Mouse (Mus musculus) adrenal gland, adult 2 months (tissue): ENCODE results near the gene Ppp2r5a. TPM values are rescaled to one million over a fixed set of nuclear protein-coding genes. Genes with fewer than 3 reads are reported as not detected.
A peak's percentile ranks its signal among the peaks of the same experiment; 100 is the strongest.

Source experiments
- DNase-seq: peaks from one replicate; pipeline ENCODE4 v3.0.0; 2021
- polyA plus RNA-seq: library from polyadenylated mRNA; depleted of rRNA; stranded (reverse); fragments of >200 nt; gene quantifications from 2 replicates; pipeline ENCODE4 v1.2.3, GENCODE M21; 2012; rRNA removed
- total RNA-seq, 2 experiments: library from RNA; stranded (reverse); gene quantifications; 2 replicates each; pipeline ENCODE4 v1.2.3; 2021

The Ppp2r5a gene
- total and polyA plus RNA-seq, 3 experiments: 93.3 to 218 (median 212) TPM

DNA sequence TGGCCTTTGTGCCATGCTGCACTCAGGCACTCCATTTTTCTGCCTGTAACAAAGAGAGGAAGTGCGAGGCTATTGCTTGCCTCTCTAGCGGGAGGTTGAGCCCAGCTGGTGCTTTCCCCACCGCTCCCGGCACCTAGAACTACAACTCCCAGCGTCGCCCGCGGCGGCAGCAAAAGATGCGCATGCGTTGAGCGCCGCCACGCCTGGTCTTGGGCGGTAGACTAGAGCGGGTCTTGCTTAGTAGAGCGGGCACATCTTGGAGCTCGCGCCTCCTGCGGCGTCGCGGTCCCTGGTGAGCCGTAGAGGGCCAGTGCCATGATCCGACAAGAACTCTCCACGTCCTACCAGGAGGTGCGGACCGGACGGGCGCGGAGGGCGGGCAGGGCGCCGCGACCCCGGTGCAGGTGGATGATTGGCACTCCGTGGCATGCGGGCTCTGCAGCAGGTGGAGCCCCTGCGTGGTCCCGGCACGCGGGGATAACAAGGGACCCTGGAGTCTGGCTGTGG lies 77.3 kb downstream of the Ppp2r5a start, which contains the start of gene Tmem206:
Gene Tmem206 (plus strand): TSS at position 187 of the 507 bp plus-strand sequence.
- DNase-seq: peak; percentile 96

DNA sequence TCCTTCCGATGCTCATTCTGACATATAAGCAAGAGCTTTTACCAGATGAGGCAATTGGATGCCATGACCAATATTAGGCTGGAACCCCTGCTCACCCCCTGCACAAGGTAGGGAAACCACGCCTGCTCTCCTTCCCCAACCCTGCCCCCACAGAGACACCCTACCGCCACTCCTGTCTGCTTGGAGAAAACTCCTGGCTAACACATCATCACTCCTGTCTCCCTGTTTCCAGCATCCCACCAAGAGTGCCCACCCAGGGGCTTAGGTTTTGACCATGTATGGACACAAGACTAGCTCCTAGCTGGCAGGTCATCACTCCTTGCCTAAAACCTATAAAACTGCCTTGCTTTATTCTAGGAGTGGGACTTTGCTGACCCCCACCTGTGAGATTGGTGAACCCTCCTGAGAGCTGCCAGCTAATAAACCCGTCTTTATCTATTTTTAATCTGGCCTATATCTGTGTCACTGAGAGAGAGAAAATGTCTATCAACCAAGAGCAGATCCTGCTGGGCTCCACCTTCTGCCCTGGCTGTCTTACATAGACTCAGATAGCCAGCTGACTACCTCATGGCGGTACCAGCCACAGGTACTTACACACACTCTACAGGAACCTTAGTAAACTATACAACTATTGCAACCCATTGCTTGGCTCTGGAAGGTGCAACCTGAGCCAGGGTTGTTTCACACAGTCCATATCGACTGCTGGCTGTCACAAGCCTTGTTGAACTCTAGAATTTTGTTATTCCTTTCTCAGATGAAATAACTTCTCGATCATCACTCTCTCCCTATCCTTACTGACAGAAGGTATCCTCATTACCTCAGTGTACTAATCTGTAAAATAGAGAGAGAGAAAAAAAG lies 78.1 kb downstream of the Ppp2r5a start:
- no peak for DNase-seq

DNA sequence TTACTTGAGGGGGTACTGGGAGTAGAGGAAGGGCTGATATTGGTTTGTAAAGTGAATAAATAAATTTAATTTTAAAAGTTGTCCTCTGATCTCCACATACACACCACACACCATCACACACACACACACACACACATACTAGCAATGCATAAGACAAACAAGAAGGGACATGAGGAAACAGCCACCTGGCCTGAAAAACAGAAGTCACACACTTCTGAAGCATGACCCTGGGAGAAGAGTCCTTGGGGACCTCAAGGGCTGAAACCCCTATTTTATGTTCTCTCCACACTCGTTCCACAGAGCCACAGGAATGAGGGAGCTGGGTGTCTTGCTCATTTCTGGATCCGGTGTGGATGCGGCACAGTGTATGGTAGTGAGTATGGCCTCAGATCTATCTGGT lies 79.7 kb downstream of the Ppp2r5a start:
- no peak for DNase-seq

DNA sequence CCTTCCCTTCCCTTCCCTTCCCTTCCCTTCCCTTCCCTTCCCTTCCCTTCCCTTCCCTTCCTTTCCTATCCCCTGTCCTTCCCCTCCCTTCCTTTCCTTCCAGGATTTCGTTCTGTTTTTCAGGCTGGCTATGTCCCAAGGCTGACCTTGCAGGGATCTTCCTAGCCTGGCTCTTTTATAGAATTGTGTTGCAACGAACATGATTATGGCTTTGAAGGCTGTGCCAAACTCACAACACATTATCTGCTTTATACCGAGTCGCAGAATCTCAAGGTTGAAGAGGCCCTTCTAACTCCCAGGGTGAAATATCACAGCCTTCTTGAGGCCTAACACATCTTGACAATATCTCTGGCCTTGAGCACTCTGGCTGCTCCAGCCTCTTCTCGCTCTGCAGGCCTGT lies 84.4 kb downstream of the Ppp2r5a start:
- peak; percentile 82 for DNase-seq

DNA sequence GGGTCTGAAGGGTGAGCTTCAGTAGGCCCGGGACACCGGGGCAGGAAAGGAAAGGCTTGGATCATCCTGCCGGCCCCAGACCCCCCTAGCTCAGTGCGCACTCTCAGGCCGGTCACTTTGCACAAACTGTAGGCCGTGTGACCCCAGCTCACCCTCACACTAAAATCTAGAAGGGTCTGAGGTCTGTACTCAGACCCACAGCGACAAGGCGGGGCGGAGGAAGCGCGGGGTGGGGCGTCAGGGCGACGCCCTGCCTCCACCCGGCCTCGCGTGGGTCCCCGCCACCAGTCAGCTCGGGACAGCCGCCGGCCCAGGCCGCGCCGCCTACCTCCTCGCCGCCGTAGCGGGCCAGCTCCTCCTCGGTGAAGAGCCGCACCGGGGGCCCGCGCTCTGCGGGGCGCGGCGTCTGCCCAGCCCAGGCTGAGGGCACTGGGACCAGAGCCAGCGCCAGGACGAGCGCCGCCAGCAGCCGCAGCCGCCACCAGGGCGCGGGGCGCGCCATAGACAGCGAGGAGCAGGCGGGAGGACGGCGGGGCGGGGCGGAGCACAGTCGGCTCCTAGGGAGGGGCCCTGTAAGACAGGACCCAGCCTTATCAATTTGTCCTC lies 85.4 kb downstream of the Ppp2r5a start, which contains the start of gene Nenf:
Gene Nenf (minus strand): TSS at position 604 of the 606 bp plus-strand sequence.
- peak; percentile 92 for DNase-seq

DNA sequence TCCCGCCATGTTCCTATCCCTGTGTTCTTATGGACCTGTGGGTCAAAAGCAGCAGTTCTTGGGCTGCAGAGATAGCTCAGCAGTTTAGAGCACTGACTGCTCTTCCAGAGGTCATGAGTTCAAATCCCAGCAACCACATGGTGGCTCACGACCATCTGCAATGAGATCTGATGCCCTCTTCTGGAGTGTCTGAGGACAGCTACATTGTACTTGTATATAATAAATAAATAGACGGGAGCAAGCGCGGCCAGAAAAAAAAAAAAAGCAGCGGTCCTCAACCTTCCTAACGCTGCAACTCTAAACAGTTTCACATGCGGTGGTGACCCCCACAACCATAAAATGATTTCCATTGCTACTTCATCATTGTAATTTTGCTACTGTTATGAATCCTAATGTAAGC lies 86.3 kb downstream of the Ppp2r5a start:
- DNase-seq: no peak

DNA sequence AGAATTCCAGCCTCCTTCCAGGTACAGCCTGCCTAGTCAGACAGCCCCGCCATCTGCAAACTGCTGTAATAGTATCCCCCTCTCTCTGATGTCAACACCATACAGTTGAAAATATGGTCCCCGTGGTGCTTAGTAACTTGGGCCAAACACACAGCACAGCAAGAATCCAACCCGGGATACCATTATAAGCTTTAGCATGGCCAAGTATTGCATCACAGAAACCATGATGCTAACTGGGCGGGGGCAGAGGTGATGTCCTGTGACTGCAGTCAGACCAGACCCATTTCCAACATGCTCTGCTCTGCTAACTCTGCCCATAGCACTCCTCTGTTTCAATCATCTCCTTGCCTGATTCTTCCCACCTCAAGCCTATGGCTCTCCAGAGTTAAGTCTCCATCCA lies 89.1 kb downstream of the Ppp2r5a start:
- no peak for DNase-seq

DNA sequence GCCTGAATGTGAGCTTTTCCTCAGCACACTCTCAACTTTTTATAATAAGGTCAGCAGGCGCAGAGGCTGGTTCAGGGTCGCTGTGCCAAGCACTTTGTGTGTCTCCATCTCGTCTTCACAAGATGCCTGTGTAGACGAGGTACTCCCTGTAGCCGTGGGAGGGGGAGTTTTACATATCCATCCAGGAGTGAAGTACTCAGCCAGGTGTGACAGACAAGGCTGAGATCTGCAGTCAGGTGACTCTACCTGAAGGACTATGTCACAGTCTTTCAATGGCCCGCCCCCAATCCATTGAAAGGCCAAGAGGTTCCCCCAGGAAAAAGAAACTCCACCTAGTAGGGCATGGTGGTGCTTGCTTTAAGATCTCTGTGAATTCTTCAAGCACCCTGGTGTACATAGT lies 89.9 kb downstream of the Ppp2r5a start:
- DNase-seq: no peak

DNA sequence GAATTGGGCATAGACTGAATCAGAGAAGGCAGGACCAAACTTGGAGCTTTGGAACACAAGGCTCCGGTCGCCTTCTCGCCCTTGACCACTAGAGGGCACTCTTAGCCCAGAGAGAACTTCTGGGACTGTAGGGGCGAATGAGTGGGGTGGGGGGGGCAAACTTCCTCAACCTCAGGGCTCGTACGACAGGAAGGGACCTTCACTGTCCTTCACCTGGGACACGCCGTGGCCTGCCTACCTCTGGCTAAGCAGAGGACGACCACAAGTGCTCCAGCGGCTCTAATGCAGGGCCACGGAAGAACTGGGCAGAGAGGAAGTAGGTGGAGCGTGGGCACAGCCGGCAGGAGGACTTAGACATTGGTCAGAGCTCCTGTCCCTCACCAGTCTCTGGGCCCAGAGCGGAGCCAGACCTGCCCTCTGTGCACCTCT lies 90.5 kb downstream of the Ppp2r5a start:
- DNase-seq: peak; percentile 90

DNA sequence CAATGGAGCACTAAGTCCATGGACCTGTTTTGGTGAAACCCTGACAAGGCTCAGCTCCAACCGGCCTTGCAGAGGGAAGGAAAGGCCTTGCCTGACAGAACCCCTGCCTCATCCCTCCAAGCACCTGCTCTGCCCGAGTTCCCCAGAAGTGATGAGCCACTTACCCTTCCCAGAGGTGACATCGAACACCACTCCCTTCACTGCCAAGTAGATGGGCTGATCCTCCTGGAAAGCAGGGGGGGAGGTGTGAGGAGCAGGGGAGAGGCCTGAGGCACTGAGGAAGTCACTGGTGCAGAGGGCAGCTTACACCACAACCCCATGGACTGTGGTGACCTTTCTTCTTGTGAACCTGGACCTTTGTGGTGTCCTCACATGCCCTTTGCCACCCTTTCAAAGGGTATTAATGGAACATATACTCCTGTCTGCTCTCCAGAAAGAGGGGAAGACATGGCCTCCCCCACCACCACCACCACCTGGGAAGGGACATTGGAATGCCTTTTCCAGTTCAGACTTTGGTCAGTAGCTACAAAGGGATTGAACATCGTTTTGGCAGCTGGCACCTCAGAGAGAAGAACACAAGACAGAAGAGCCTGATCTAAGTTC lies 91.7 kb downstream of the Ppp2r5a start:
- DNase-seq: no peak

DNA sequence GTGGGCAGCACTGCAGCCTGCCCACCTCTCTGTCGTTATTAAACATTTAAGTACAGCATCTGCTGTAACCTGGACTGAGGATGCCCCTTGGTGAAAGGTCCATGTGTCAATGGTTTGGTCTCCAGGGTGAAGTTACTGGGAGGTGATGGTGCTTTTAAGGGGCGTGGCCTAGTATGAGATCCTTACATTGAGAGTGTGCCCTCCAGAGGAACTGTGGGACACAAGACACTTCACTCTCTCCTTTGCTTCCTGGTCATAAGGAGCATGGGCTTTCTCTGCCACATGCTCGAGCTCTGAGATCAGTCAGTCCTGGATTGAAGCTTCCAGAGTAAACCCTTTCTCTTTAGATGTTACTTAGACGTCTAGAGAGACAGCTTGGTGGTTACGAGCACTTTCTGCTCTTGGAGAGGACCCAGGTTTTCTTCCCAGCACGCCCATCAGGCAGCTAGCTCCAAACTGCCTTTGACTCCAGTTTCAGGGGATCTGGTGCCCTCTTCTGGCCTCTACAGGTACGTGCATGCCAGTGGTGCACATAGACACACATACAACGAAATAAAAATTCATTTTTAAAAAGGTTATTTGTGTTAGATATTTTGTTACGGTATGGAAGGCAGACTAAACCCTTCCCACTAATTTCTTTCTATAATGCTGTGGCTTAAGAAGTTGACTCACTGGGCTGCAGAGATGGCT lies 95.2 kb downstream of the Ppp2r5a start:
- no peak for DNase-seq

DNA sequence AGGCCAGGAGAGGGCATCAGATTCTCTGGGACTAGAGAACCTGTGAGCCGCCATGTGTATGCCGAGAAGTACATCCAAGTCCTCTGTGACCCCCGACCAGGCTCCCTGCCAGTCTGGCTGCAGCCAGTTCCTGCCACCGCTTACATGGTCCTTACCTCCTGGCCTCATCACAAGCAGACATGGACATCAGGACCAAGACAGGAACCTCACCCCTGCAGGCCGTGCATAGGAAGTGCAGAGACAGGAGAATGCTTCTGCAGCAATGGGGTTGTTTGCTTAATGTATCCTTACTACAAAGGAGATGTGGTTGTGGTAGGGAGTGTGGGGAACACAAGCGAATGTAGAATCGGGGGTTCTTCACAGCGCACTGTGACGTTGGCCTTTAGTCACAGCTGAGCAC lies 96.8 kb downstream of the Ppp2r5a start:
- DNase-seq: no peak

DNA sequence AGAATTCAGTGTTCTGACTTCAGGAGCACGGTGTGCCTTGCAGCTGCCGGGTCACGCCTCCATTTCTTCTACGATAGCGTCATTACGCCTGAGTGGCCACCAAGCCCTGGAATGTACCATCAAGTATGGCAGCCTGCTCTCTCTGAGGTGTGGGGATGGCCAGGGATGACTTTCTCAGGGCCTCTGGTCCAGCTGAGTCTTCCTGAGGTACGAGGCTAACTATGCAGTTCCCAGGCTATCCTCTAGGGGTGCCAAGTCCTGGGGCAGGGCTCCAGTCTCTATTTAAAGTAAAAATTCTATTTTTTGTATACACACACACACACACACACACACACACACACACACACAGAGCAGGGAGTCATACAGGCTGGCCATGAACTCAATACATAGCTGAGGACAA lies 97.5 kb downstream of the Ppp2r5a start:
- DNase-seq: no peak

DNA sequence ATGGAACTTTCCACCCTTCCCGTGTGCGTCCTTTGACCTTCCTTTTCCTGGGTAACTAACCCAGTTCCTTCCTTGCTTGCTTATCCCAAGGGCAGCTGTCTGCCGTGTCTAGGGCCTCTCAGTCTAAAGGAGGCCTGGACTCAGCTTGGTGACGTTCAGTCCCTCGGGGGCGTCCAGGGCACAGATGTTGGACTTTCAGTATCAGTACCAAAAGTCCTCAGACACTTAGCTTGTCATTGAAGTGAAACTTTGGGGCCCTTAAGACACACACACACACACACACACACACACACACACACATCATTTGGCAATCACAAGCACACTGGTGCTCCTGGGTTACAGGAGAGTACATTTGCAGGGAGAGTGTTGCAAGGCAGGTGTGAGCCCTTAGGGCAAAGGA lies 98.9 kb downstream of the Ppp2r5a start:
- no peak for DNase-seq

DNA sequence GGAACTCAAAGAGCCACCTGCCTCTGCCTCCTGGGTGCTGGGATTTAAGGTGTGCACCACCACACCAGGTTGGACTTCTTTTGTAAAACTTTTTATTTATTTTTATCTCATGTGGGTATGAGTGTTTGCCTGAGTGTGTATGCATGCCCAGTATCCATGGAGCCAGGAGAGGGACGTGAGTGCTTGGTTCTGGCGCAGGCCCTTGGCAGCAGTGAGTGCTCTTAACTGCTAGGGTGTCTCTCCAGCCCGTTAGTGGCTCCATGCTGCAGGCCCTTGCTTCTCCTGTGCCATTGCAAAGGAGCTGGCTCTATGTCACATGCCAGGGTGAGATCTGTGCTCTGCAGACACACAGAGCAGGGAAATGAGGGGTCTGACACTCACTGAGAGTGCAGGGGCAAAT lies 99.3 kb downstream of the Ppp2r5a start:
- DNase-seq: no peak

Other genes starting within 250 kb of the Ppp2r5a start
- gene Fam71a, start 238.5 kb downstream of the Ppp2r5a start, total RNA-seq: not detected
- not detected in 2 replicates for gene Fam71a, start 238.5 kb downstream of the Ppp2r5a start, polyA plus RNA-seq
- gene Atf3, start 185.2 kb downstream of the Ppp2r5a start, total RNA-seq: 1 to 10 TPM; 3.0 to 3.6 TPM
- gene Atf3, start 185.2 kb downstream of the Ppp2r5a start, polyA plus RNA-seq: 1.1 and 2.8 TPM in 2 replicates
- 10 to 100 TPM; 78.7 to 94.3 TPM for gene Nenf, start 85.1 kb downstream of the Ppp2r5a start, total RNA-seq
- 249 and 261 TPM in 2 replicates for gene Nenf, start 85.1 kb downstream of the Ppp2r5a start, polyA plus RNA-seq
- 1 to 10 TPM; 4.2 to 7.4 TPM for gene Tmem206, start 77.4 kb downstream of the Ppp2r5a start, total RNA-seq
- 4.0 and 4.1 TPM in 2 replicates for gene Tmem206, start 77.4 kb downstream of the Ppp2r5a start, polyA plus RNA-seq
- 1 to 10 TPM in 1 of 2 experiments, under 1 TPM in 1; 0.90 to 1.0 TPM for gene Dtl, start 172.3 kb upstream of the Ppp2r5a start, total RNA-seq
- 0.19 and 0.34 TPM in 2 replicates for gene Dtl, start 172.3 kb upstream of the Ppp2r5a start, polyA plus RNA-seq
- gene Ints7, start 172.4 kb upstream of the Ppp2r5a start, total RNA-seq: 10 to 100 TPM; 23.2 to 26.2 TPM
- gene Ints7, start 172.4 kb upstream of the Ppp2r5a start, polyA plus RNA-seq: 15.9 and 19.6 TPM in 2 replicates